ENCODE assay signal across 26 mouse cellular contexts in the genomic region with DNA sequence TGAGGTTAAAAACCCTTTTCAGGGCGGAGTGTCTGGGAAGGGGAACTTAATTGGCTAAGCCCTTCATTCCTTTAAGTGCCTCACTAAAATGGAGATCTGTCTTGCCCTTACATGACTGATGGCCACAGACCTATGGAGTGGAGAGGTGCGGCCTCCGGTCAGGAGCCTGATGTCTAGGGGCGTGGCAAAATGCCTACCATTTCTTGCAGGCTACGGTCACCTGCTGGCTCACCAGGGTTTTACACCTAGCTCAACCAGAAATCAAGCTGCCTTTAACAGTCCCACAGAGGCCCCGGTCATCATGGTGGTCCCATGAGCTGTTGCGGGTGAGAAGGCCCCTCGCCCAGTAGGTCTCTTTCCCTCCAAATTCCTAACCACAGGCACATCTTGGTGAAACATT.
A peak's percentile ranks its signal among the peaks of the same experiment; 100 is the strongest.
DNase-seq lines count a peak whose midpoint lies in the region; ATAC-seq and TF ChIP-seq lines count a peak whose summit lies in the region.
"Had no signal": no experiment of that assay in that cellular context is flagged by ENCODE, and none has a peak within 500 bp of the region (broad histone marks: within the 10 kb centered on the region; RNA-seq: fewer than 3 reads in every experiment).

No protein-coding gene starts in this region.

- no peak overlapping the region for H3K27ac ChIP-seq in kidney, postnatal 0 days
- H3K27ac ChIP-seq in kidney, embryonic 16.5 days (ENCODE audit: low read length) = no peak overlapping the region
- no peak overlapping the region for H3K27ac ChIP-seq in cortical plate, adult 2 months (ENCODE audit: insufficient read depth, low read length)
- no peak overlapping the region for H3K27ac ChIP-seq in thymus, adult 2 months (ENCODE audit: control insufficient read depth, insufficient read depth, low read length)
- H3K27ac ChIP-seq: forebrain, embryonic 13.5 days; gastrocnemius, adult 2 months; heart, embryonic 15.5 days; hindbrain, embryonic 15.5 days; limb, embryonic 13.5 days; liver, embryonic 15.5 days had no signal

- no peak overlapping the region for H3K4me2 ChIP-seq in kidney, postnatal 0 days (ENCODE audit: low read length)
- no peak overlapping the region for H3K4me2 ChIP-seq in kidney, embryonic 16.5 days (replicated peaks; ENCODE audit: low read depth, low read length)
- H3K4me2 ChIP-seq: forebrain, embryonic 13.5 days; heart, embryonic 15.5 days; hindbrain, embryonic 15.5 days; limb, embryonic 13.5 days; liver, embryonic 15.5 days had no signal

- no peaks in the 10 kb centered on the region for H3K9me3 ChIP-seq in kidney, postnatal 0 days (replicated peaks; ENCODE audit: low read length)
- no peaks in the 10 kb centered on the region for H3K9me3 ChIP-seq in kidney, embryonic 16.5 days (ENCODE audit: low read length)
- no peaks in the 10 kb centered on the region for H3K9me3 ChIP-seq in E14TG2a.4 (ENCODE audit: low read length)
- H3K9me3 ChIP-seq: forebrain, embryonic 13.5 days; G1E; heart, embryonic 15.5 days; hindbrain, embryonic 15.5 days; limb, embryonic 13.5 days; liver, embryonic 15.5 days; megakaryocyte, embryonic 14.5 days had no signal

- ATAC-seq in kidney, postnatal 0 days (replicated peaks; ENCODE audit: low FRiP score, low read depth) = no peak
- no peak for ATAC-seq in kidney, embryonic 16.5 days (ENCODE audit: low FRiP score, low TSS enrichment)
- ATAC-seq: activated CD4-positive, CD25-positive, alpha-beta regulatory T cell, adult 4 months; forebrain, embryonic 13.5 days; intestine, embryonic 16.5 days; Patski had no signal

- no peak for DNase-seq in kidney, postnatal 0 days (ENCODE audit: low spot score)
- peak; percentile 14 for DNase-seq in A20 (ENCODE audit: low read depth, low spot score)
- no peak for DNase-seq in thymus, adult 2 months
- no peak for DNase-seq in cerebellum, adult 18-20 months
- DNase-seq: adrenal gland, postnatal 10 days; cerebellum, adult 8-10 months; cerebellum, postnatal 36 days; gastrocnemius, adult 2 months; heart, postnatal 4 days; lung, postnatal 10 days; midbrain, embryonic 14.5 days; right cerebral cortex, postnatal 25 days; thymus, postnatal 36 days had no signal

- peak; percentile 57 for TF ChIP-seq CTCF in kidney, postnatal 0 days (IDR thresholded peaks at IDR 0.05; ENCODE audit: low read depth)
- peak; percentile 11; the same call in 1 of the 2 replicates for TF ChIP-seq CTCF in E14TG2a.4 (conservative IDR thresholded peaks at IDR 0.05; ENCODE audit: low read length)
- 0 out of 2 replicates have a peak, but pooled peaks have one; percentile 7 for TF ChIP-seq CTCF in cortical plate, adult 2 months (IDR thresholded peaks at IDR 0.05; ENCODE audit: extremely low read depth, insufficient read depth, low read length)
- TF ChIP-seq CTCF in thymus, adult 2 months (IDR thresholded peaks at IDR 0.05; ENCODE audit: borderline replicate concordance, control insufficient read depth, extremely low read depth, insufficient read depth, low read length, poor library complexity) = no peak

- no peaks in the 10 kb centered on the region for H3K36me3 ChIP-seq in kidney, postnatal 0 days (ENCODE audit: insufficient read depth, low read length)
- H3K36me3 ChIP-seq in kidney, embryonic 16.5 days (ENCODE audit: insufficient read depth, low read length) = no peaks in the 10 kb centered on the region
- H3K36me3 ChIP-seq in E14TG2a.4 (ENCODE audit: insufficient read depth, low read length) = no peaks in the 10 kb centered on the region
- H3K36me3 ChIP-seq in thymus, adult 2 months (ENCODE audit: control insufficient read depth, insufficient read depth, low read length) = no peaks in the 10 kb centered on the region
- H3K36me3 ChIP-seq: G1E; heart, embryonic 15.5 days; hindbrain, embryonic 15.5 days; limb, embryonic 13.5 days; liver, embryonic 15.5 days had no signal

- H3K4me3 ChIP-seq in kidney, postnatal 0 days (replicated peaks; ENCODE audit: low read depth, low read length) = no peak overlapping the region
- no peak overlapping the region for H3K4me3 ChIP-seq in kidney, embryonic 16.5 days (ENCODE audit: low read length)
- H3K4me3 ChIP-seq in E14TG2a.4 (replicated peaks; ENCODE audit: low read length) = no peak overlapping the region
- H3K4me3 ChIP-seq in cortical plate, adult 2 months (ENCODE audit: insufficient read depth, low read length) = no peak overlapping the region
- H3K4me3 ChIP-seq in thymus, adult 2 months (ENCODE audit: control insufficient read depth, insufficient read depth, low read length) = no peak overlapping the region
- H3K4me3 ChIP-seq: forebrain, embryonic 13.5 days; gastrocnemius, adult 2 months; heart, embryonic 15.5 days; hindbrain, embryonic 15.5 days; limb, embryonic 13.5 days; liver, embryonic 15.5 days; megakaryocyte, embryonic 14.5 days had no signal

- no peak overlapping the region for H3K9ac ChIP-seq in kidney, postnatal 0 days (ENCODE audit: low read depth, low read length)
- no peak overlapping the region for H3K9ac ChIP-seq in kidney, embryonic 16.5 days (replicated peaks; ENCODE audit: low read length)
- H3K9ac ChIP-seq: forebrain, embryonic 13.5 days; heart, embryonic 15.5 days; hindbrain, embryonic 15.5 days; limb, embryonic 13.5 days; liver, embryonic 15.5 days had no signal

- TF ChIP-seq POLR2A in cortical plate, adult 2 months (IDR thresholded peaks at IDR 0.05; ENCODE audit: extremely low read depth, insufficient read depth, low read length) = no peak
- TF ChIP-seq POLR2A in thymus, adult 2 months (IDR thresholded peaks at IDR 0.05; ENCODE audit: control insufficient read depth, extremely low read depth, insufficient read depth, low read length, poor library complexity) = no peak

- WGBS in kidney, postnatal 0 days = 76% methylated on average over 8 of the region's 8 CpGs
- WGBS in kidney, embryonic 16.5 days = 84% methylated on average over 8 of the region's 8 CpGs
- 94% methylated on average over 8 of the region's 8 CpGs for WGBS in thymus, adult 2 months

- no peaks in the 10 kb centered on the region for H3K4me1 ChIP-seq in kidney, postnatal 0 days (replicated peaks; ENCODE audit: insufficient read depth, low read length)
- no peaks in the 10 kb centered on the region for H3K4me1 ChIP-seq in kidney, embryonic 16.5 days (ENCODE audit: insufficient read depth, low read length)
- H3K4me1 ChIP-seq in E14TG2a.4 (replicated peaks; ENCODE audit: low read depth, low read length) = peaks cover 24% of the 10 kb centered on the region
- no peaks in the 10 kb centered on the region for H3K4me1 ChIP-seq in cortical plate, adult 2 months (ENCODE audit: control insufficient read depth, insufficient read depth, low read length)
- H3K4me1 ChIP-seq in thymus, adult 2 months (replicated peaks; ENCODE audit: control insufficient read depth, insufficient read depth, low read length) = no peaks in the 10 kb centered on the region
- H3K4me1 ChIP-seq: liver, embryonic 15.5 days; megakaryocyte, embryonic 14.5 days had no signal

- H3K27me3 ChIP-seq in kidney, postnatal 0 days (ENCODE audit: insufficient read depth, low read length) = no peaks in the 10 kb centered on the region
- no peaks in the 10 kb centered on the region for H3K27me3 ChIP-seq in kidney, embryonic 16.5 days (ENCODE audit: insufficient read depth, low read length)
- H3K27me3 ChIP-seq in E14TG2a.4 (ENCODE audit: insufficient read depth, low read length) = peaks cover 27% of the 10 kb centered on the region
- no peaks in the 10 kb centered on the region for H3K27me3 ChIP-seq in thymus, adult 2 months (ENCODE audit: control insufficient read depth, insufficient read depth, low read length)
- H3K27me3 ChIP-seq: forebrain, embryonic 13.5 days; heart, embryonic 15.5 days; hindbrain, embryonic 15.5 days; limb, embryonic 13.5 days; liver, embryonic 15.5 days; Patski had no signal
